Mouse (Mus musculus) liver, embryonic 12.5 days (tissue): ENCODE data around the gene Zscan2. TPM values are rescaled to one million over a fixed set of nuclear protein-coding genes. Genes with fewer than 3 reads are reported as not detected.

Experiments used
- ATAC-seq: fragments of 200-750 bp; cut with Nextera tagmentation; 2 replicates; pipeline ENCODE4 v1.8.0; 2017; ENCODE audit warnings: moderate number of reproducible peaks, mild to moderate bottlenecking, moderate library complexity
- H3K27ac ChIP-seq: fragments of 300-500 bp; sonication (generic); 2 replicates; pipeline ENCODE4 v1.5.1; 2016; ENCODE audit warnings: mild to moderate bottlenecking
- H3K27me3 ChIP-seq: fragments of 300-500 bp; sonication (generic); replicated peaks from 2 replicates; pipeline ENCODE4 v1.6.1; 2016; ENCODE audit warnings: mild to moderate bottlenecking, moderate library complexity
- H3K36me3 ChIP-seq: fragments of 300-500 bp; sonication (generic); 2 replicates; pipeline ENCODE4 v1.6.1; 2016; ENCODE audit warnings: mild to moderate bottlenecking, moderate library complexity
- H3K4me1 ChIP-seq: fragments of 300-500 bp; sonication (generic); 2 replicates; pipeline ENCODE4 v1.6.1; 2016
- H3K4me2 ChIP-seq: fragments of 300-500 bp; sonication (generic); 2 replicates; pipeline ENCODE4 v1.6.1; 2016; ENCODE audit warnings: mild to moderate bottlenecking, moderate library complexity
- H3K4me3 ChIP-seq: fragments of 300-500 bp; sonication (generic); 2 replicates; pipeline ENCODE4 v1.5.1; 2016; ENCODE audit warnings: mild to moderate bottlenecking, moderate library complexity
- H3K9ac ChIP-seq: fragments of 300-500 bp; sonication (generic); 2 replicates; pipeline ENCODE4 v1.6.1; 2016; ENCODE audit warnings: mild to moderate bottlenecking, moderate library complexity
- H3K9me3 ChIP-seq: fragments of 300-500 bp; sonication (generic); replicated peaks from 2 replicates; pipeline ENCODE4 v1.6.1; 2016; ENCODE audit warnings: mild to moderate bottlenecking, moderate library complexity
- WGBS: fragments of 180-500 bp; shearing (Covaris S2); methylation state at CpG from one replicate; pipeline ENCODE4 v1.1.7; 2016; ENCODE audit not compliant: insufficient replicate concordance; 5-methylcytosine and 5-hydroxymethylcytosine counted together
- polyA plus RNA-seq: library from polyadenylated mRNA; unstranded; fragments of >200 nt; fragmentation: Nextera tagmentation; extraction: Ambion mirVana; gene quantifications from 2 replicates; pipeline ENCODE4 v1.2.1, GENCODE M21; 2016

Gene Zscan2
- polyA plus RNA-seq, 1 experiment from 2014 or later = 0.58 TPM

GRCm38 (mm10) chr7:80864831-80865230 is 4.1 kb downstream of the Zscan2 start:
- peak overlapping the region; percentile 8; the same call in 1 of the 2 replicates for H3K4me2 ChIP-seq
- no peaks in the 10 kb centered on the region for H3K9me3 ChIP-seq
- no peak overlapping the region for H3K4me3 ChIP-seq
- peaks cover 58% of the 10 kb centered on the region for H3K4me1 ChIP-seq
- H3K27me3 ChIP-seq = no peaks in the 10 kb centered on the region
- no peak overlapping the region for H3K9ac ChIP-seq
- ATAC-seq = no peak
- H3K27ac ChIP-seq = peak overlapping the region; percentile 49
- 23% methylated on average over 8 of the region's 8 CpGs for WGBS
- peaks cover 27% of the 10 kb centered on the region; the same call in 1 of the 2 replicates for H3K36me3 ChIP-seq

GRCm38 (mm10) chr7:80865521-80865920 is 4.8 kb downstream of the Zscan2 start:
- no peak for ATAC-seq
- H3K9ac ChIP-seq = no peak overlapping the region
- H3K4me3 ChIP-seq = no peak overlapping the region
- H3K9me3 ChIP-seq = no peaks in the 10 kb centered on the region
- peaks cover 54% of the 10 kb centered on the region for H3K4me1 ChIP-seq
- 62% methylated on average over 7 of the region's 7 CpGs for WGBS
- peak overlapping the region; percentile 49 for H3K27ac ChIP-seq
- peaks cover 27% of the 10 kb centered on the region; the same call in 1 of the 2 replicates for H3K36me3 ChIP-seq
- peak overlapping the region; percentile 8; the same call in 1 of the 2 replicates for H3K4me2 ChIP-seq
- H3K27me3 ChIP-seq = no peaks in the 10 kb centered on the region

- Histone ChIP-seq H3K9me3 (no peaks in the 10 kb centered on the region), H3K4me3 (no peak overlapping the region), H3K27me3 (no peaks in the 10 kb centered on the region), H3K9ac (0 out of 2 replicates have a peak overlapping the region, but pooled peaks have one; percentile 2), H3K36me3 (peaks cover 35% of the 10 kb centered on the region), H3K4me1 (peaks cover 45% of the 10 kb centered on the region), H3K27ac (0 out of 2 replicates have a peak overlapping the region, but pooled peaks have one; percentile 33), H3K4me2 (no peak overlapping the region)
- no peak for ATAC-seq
- 40% methylated on average over 7 of the region's 7 CpGs for WGBS
Observed at GRCm38 (mm10) chr7:80866514-80867147, 5.9 kb downstream of the Zscan2 start.

- Histone ChIP-seq H3K36me3 (peaks cover 39% of the 10 kb centered on the region), H3K27ac (no peak overlapping the region), H3K4me1 (peaks cover 30% of the 10 kb centered on the region), H3K4me2 (no peak overlapping the region), H3K4me3 (no peak overlapping the region), H3K27me3 (no peaks in the 10 kb centered on the region), H3K9me3 (no peaks in the 10 kb centered on the region), H3K9ac (no peak overlapping the region)
- WGBS = 73% methylated on average over 2 of the region's 2 CpGs
- ATAC-seq = no peak
Observed at GRCm38 (mm10) chr7:80868686-80869085, 8.0 kb downstream of the Zscan2 start.

GRCm38 (mm10) chr7:80873038-80873437 is 12.3 kb downstream of the Zscan2 start:
- Histone ChIP-seq H3K9ac (no peak overlapping the region), H3K36me3 (peaks cover 62% of the 10 kb centered on the region), H3K27me3 (peaks cover 32% of the 10 kb centered on the region), H3K4me1 (peaks cover 7% of the 10 kb centered on the region; the same call in 1 of the 2 replicates), H3K9me3 (no peaks in the 10 kb centered on the region), H3K27ac (0 out of 2 replicates have a peak overlapping the region, but pooled peaks have one; percentile 20), H3K4me3 (no peak overlapping the region), H3K4me2 (no peak overlapping the region)
- ATAC-seq = no peak; the same call in 1 of the 2 replicates
- 40% methylated on average over 5 of the region's 5 CpGs for WGBS

GRCm38 (mm10) chr7:80873631-80874030 is 12.9 kb downstream of the Zscan2 start:
- Histone ChIP-seq H3K27me3 (peaks cover 32% of the 10 kb centered on the region), H3K27ac (no peak overlapping the region), H3K4me2 (no peak overlapping the region), H3K4me1 (peaks cover 7% of the 10 kb centered on the region; the same call in 1 of the 2 replicates), H3K36me3 (peaks cover 56% of the 10 kb centered on the region), H3K9ac (no peak overlapping the region), H3K9me3 (no peaks in the 10 kb centered on the region), H3K4me3 (no peak overlapping the region)
- WGBS = 84% methylated on average over 2 of the region's 2 CpGs
- no peak for ATAC-seq

GRCm38 (mm10) chr7:80875727-80876126 is 15.0 kb downstream of the Zscan2 start:
- peaks cover 32% of the 10 kb centered on the region for H3K27me3 ChIP-seq
- ATAC-seq = no peak
- H3K4me1 ChIP-seq = peaks cover 7% of the 10 kb centered on the region; the same call in 1 of the 2 replicates
- H3K9me3 ChIP-seq = no peaks in the 10 kb centered on the region
- H3K36me3 ChIP-seq = peaks cover 49% of the 10 kb centered on the region
- 0 out of 2 replicates have a peak overlapping the region, but pooled peaks have one; percentile 4 for H3K9ac ChIP-seq
- H3K4me2 ChIP-seq = 0 out of 2 replicates have a peak overlapping the region, but pooled peaks have one; percentile 6
- 35% methylated on average over 37 of the region's 37 CpGs for WGBS
- no peak overlapping the region for H3K27ac ChIP-seq
- no peak overlapping the region for H3K4me3 ChIP-seq

GRCm38 (mm10) chr7:80882830-80883505 is 22.2 kb downstream of the Zscan2 start:
- WGBS = 17% methylated on average over 14 of the region's 14 CpGs
- Histone ChIP-seq H3K4me3 (peak overlapping the region; percentile 23), H3K4me1 (peaks cover 7% of the 10 kb centered on the region), H3K36me3 (no peaks in the 10 kb centered on the region), H3K9me3 (no peaks in the 10 kb centered on the region), H3K27ac (no peak overlapping the region), H3K27me3 (no peaks in the 10 kb centered on the region), H3K9ac (no peak overlapping the region), H3K4me2 (peak overlapping the region; percentile 55)
- peak; percentile 82 for ATAC-seq

GRCm38 (mm10) chr7:80885666-80886065 is 24.9 kb downstream of the Zscan2 start:
- H3K36me3 ChIP-seq = peaks cover 15% of the 10 kb centered on the region
- H3K9me3 ChIP-seq = no peaks in the 10 kb centered on the region
- no peak overlapping the region for H3K4me3 ChIP-seq
- no peaks in the 10 kb centered on the region for H3K27me3 ChIP-seq
- H3K4me2 ChIP-seq = no peak overlapping the region
- H3K27ac ChIP-seq = no peak overlapping the region
- peaks cover 15% of the 10 kb centered on the region for H3K4me1 ChIP-seq
- whole genome bisulfite sequencing = 21% methylated on average over 1 of the region's 1 CpGs
- H3K9ac ChIP-seq = no peak overlapping the region
- ATAC-seq = no peak

- H3K27ac ChIP-seq = no peak overlapping the region
- no peak overlapping the region for H3K4me3 ChIP-seq
- H3K36me3 ChIP-seq = peaks cover 44% of the 10 kb centered on the region
- no peak overlapping the region for H3K4me2 ChIP-seq
- H3K9ac ChIP-seq = no peak overlapping the region
- no peaks in the 10 kb centered on the region for H3K9me3 ChIP-seq
- ATAC-seq = peak; percentile 11; the same call in 1 of the 2 replicates
- H3K4me1 ChIP-seq = 0 out of 2 replicates have a peak, but pooled peaks cover 8% of the 10 kb centered on the region
- WGBS = 74% methylated on average over 7 of the region's 7 CpGs
- H3K27me3 ChIP-seq = no peaks in the 10 kb centered on the region
Observed at GRCm38 (mm10) chr7:80888595-80888994, 27.9 kb downstream of the Zscan2 start.

- ATAC-seq = peak; percentile 41; the same call in 1 of the 2 replicates
- WGBS = 61% methylated on average over 9 of the region's 9 CpGs
- Histone ChIP-seq H3K27me3 (no peaks in the 10 kb centered on the region), H3K4me2 (no peak overlapping the region), H3K9ac (no peak overlapping the region), H3K9me3 (no peaks in the 10 kb centered on the region), H3K36me3 (peaks cover 49% of the 10 kb centered on the region), H3K4me3 (no peak overlapping the region), H3K27ac (peak overlapping the region; percentile 17; the same call in 1 of the 2 replicates), H3K4me1 (0 out of 2 replicates have a peak, but pooled peaks cover 8% of the 10 kb centered on the region)
Observed at GRCm38 (mm10) chr7:80889021-80889511, 28.3 kb downstream of the Zscan2 start.

GRCm38 (mm10) chr7:80889841-80890241 is 29.1 kb downstream of the Zscan2 start:
- H3K9me3 ChIP-seq = no peaks in the 10 kb centered on the region
- WGBS = 59% methylated on average over 13 of the region's 13 CpGs
- peaks cover 56% of the 10 kb centered on the region for H3K36me3 ChIP-seq
- no peak overlapping the region for H3K4me3 ChIP-seq
- H3K27me3 ChIP-seq = no peaks in the 10 kb centered on the region
- H3K9ac ChIP-seq = no peak overlapping the region
- 0 out of 2 replicates have a peak, but pooled peaks cover 8% of the 10 kb centered on the region for H3K4me1 ChIP-seq
- no peak overlapping the region for H3K4me2 ChIP-seq
- no peak for ATAC-seq
- H3K27ac ChIP-seq = 0 out of 2 replicates have a peak overlapping the region, but pooled peaks have one; percentile 20
